Mouse (Mus musculus) right cerebral cortex, postnatal 10 days (tissue): Measurements from ENCODE around the gene Traf1.

ENCODE experiments used
- DNase-seq, 2 experiments: peaks; one replicate each; pipeline ENCODE4 v3.0.0; 2021; ENCODE audit warnings: low spot score in 2 of 2

Gene Traf1

GRCm38 (mm10) chr2:34901726-34902125, 59.8 kb downstream of the Traf1 start:
- DNase-seq = no peak

DNA sequence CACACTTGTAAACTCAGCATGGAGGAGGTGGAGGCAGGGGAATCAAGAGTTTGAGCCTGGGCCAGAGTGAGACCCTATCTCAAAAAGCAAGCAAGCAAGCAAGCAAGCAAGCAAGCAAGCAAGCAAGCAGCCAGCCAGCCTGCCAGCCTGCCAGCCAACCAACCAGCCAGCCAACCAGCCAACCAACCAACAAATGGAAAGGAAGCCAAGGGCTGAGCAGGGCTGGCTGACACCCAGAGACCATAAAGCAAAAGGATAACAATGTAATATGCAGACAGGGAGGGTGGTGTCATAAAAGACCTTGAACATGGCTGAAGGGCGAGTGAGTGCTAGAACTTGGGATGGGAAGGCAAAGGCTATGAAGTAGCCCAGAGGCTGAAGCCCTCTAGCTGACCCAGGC, 61.2 kb downstream of the Traf1 start:
- no peak for DNase-seq

DNA sequence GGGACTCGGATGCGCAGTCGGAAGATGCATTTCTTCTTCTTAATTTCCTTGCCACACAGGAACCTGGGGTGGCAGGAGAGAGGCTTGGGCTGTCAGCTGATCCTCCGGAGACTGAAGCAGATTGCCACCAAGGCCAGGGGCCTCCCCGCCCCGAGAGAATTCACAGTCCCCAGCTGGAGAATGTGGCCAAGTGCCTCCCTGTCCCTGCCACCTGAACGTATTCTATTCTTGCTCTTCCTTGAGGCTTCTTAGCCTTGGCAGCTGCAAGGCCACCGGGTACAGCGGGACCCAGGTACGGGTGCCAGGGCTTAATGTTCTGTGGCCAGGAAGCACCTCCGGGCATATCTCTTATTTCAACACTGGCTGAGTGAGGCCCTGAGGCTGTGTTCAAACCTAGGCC, 61.9 kb downstream of the Traf1 start:
- DNase-seq = no peak

- DNase-seq = no peak
Observed at GRCm38 (mm10) chr2:34897820-34898219, 63.8 kb downstream of the Traf1 start.

- DNase-seq = no peak
Observed at GRCm38 (mm10) chr2:34896821-34897460, 64.6 kb downstream of the Traf1 start.

- DNase-seq = no peak
Observed at GRCm38 (mm10) chr2:34895503-34896113, 66.0 kb downstream of the Traf1 start.

DNA sequence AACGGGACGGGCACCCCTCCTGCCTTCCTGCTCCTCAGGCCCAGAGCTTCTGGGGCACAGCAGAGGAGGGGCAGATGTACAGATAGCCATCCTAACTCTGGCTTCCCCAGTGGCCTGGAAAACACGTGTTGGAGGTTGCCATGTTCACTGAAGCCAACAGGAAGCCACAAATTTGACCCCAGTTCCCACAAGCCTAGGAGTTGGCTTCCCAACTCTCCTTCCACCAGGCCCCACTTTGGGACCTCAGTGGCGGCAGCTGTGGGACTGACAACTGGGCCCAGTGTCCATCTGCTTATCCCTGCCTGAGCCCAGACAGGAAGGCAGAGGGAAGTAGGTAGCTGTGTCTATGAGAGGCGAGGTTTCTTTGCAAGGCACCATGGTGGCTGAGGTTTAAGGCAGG, 67.6 kb downstream of the Traf1 start:
- no peak for DNase-seq
